In the genomic region with DNA sequence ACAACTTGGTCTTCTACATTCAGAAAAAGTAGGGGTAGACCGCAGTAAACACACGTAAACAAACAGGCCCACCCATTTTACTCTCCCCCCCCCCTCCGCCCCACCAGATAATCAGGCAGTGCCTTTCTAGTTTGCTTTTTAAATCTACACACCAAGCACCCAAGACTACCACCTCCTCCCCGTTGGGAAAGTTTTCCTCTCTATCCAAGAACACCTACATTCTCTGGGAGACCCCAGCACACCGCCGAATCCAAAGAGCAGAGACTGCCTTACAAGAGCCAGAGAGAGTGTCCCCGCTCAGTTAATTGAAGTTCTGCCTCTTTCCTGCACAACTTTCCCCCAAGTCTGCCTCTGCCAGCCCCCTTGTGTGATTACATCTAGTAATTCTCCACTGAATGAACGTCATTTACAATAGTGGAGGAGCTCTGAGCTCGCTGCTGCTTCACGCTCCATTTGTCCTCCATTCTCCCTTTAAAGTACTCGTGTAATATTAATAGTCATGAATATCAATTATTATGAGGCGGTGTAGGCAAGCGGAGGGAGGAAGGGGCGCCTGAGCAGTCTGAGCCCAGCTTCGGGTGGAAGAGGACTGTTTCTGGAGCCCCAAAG, we compare ENCODE assay signal across 11 mouse cellular contexts. TPM values are rescaled to one million over a fixed set of nuclear protein-coding genes. Genes with fewer than 3 reads are reported as not detected.
DNase-seq lines count a peak whose midpoint lies in the region; ATAC-seq lines count a peak whose summit lies in the region.
"Had no signal": no experiment of that assay in that cellular context is flagged by ENCODE, and none has a peak within 500 bp of the region (broad histone marks: within the 10 kb centered on the region; RNA-seq: fewer than 3 reads in every experiment).

No protein-coding gene starts in this region.

- 4% methylated on average over 15 of the region's 15 CpGs for WGBS in embryonic facial prominence, embryonic 15.5 days
- 1% methylated on average over 15 of the region's 15 CpGs for WGBS in limb, embryonic 11.5 days
- under 1% methylated on average over 15 of the region's 15 CpGs for WGBS in neural tube, embryonic 11.5 days

- H3K4me3 ChIP-seq in embryonic facial prominence, embryonic 15.5 days (replicated peaks): peak overlapping the region; percentile 50
- H3K4me3 ChIP-seq in limb, embryonic 11.5 days (ENCODE audit: low read depth, low read length): peak overlapping the region; percentile 22
- peak overlapping the region; percentile 42 for H3K4me3 ChIP-seq in neural tube, embryonic 11.5 days (ENCODE audit: low read depth, low read length)
- H3K4me3 ChIP-seq: gastrocnemius, adult 2 months had no signal

- peak overlapping the region; percentile 47 for H3K4me2 ChIP-seq in embryonic facial prominence, embryonic 15.5 days (replicated peaks)
- peak overlapping the region; percentile 32; the same call in 1 of the 2 replicates for H3K4me2 ChIP-seq in limb, embryonic 11.5 days (ENCODE audit: low read depth, severe bottlenecking)
- peak overlapping the region; percentile 39 for H3K4me2 ChIP-seq in neural tube, embryonic 11.5 days (ENCODE audit: low read depth)

- peak overlapping the region; percentile 15; the same call in 1 of the 2 replicates for H3K9ac ChIP-seq in embryonic facial prominence, embryonic 15.5 days
- H3K9ac ChIP-seq in limb, embryonic 11.5 days (ENCODE audit: low read length): peak overlapping the region; percentile 43
- no peak overlapping the region for H3K9ac ChIP-seq in neural tube, embryonic 11.5 days (ENCODE audit: low read length)

- no peaks in the 10 kb centered on the region for H3K4me1 ChIP-seq in embryonic facial prominence, embryonic 15.5 days
- H3K4me1 ChIP-seq in limb, embryonic 11.5 days (ENCODE audit: control insufficient read depth, insufficient read depth, low read length): no peaks in the 10 kb centered on the region
- H3K4me1 ChIP-seq in neural tube, embryonic 11.5 days (ENCODE audit: control insufficient read depth, insufficient read depth, low read length): no peaks in the 10 kb centered on the region

- H3K27me3 ChIP-seq in embryonic facial prominence, embryonic 15.5 days: peaks cover 52% of the 10 kb centered on the region
- peaks cover 55% of the 10 kb centered on the region for H3K27me3 ChIP-seq in limb, embryonic 11.5 days (ENCODE audit: control insufficient read depth, insufficient read depth, low read length)
- H3K27me3 ChIP-seq in neural tube, embryonic 11.5 days (ENCODE audit: control insufficient read depth, insufficient read depth, low read length): peaks cover 89% of the 10 kb centered on the region

- peak; percentile 52 for DNase-seq in embryo, embryonic 9.5 days (ENCODE audit: extremely low spot score)
- DNase-seq in limb, embryonic 11.5 days (ENCODE audit: low spot score): no peak
- DNase-seq in neural tube, embryonic 11.5 days (ENCODE audit: low spot score): peak; percentile 49
- no peak for DNase-seq in ovary, postnatal 36 days (ENCODE audit: low spot score)
- no peak for DNase-seq in layer of hippocampus, postnatal 36 days
- DNase-seq: gastrocnemius, adult 2 months; lung, postnatal 10 days had no signal

- no peak for ATAC-seq in embryonic facial prominence, embryonic 15.5 days (ENCODE audit: insufficient number of reproducible peaks, low FRiP score, low TSS enrichment, low read depth)
- no peak for ATAC-seq in limb, embryonic 11.5 days (ENCODE audit: insufficient number of reproducible peaks, low FRiP score, low TSS enrichment, low read depth)
- peak; percentile 43 for ATAC-seq in neural tube, embryonic 11.5 days (ENCODE audit: insufficient read depth, low FRiP score, low TSS enrichment)
- no peak for ATAC-seq in frontal cortex, adult (ENCODE audit: low TSS enrichment)
- ATAC-seq: activated CD4-positive, CD25-positive, alpha-beta regulatory T cell, adult 4 months had no signal

- no peaks in the 10 kb centered on the region for H3K9me3 ChIP-seq in embryonic facial prominence, embryonic 15.5 days (replicated peaks)
- no peaks in the 10 kb centered on the region for H3K9me3 ChIP-seq in limb, embryonic 11.5 days (ENCODE audit: control insufficient read depth, low read length)
- no peaks in the 10 kb centered on the region for H3K9me3 ChIP-seq in neural tube, embryonic 11.5 days (ENCODE audit: control insufficient read depth, low read length)

- peak overlapping the region; percentile 78 for H3K27ac ChIP-seq in embryonic facial prominence, embryonic 15.5 days (replicated peaks)
- no peak overlapping the region for H3K27ac ChIP-seq in limb, embryonic 11.5 days (replicated peaks; ENCODE audit: low read depth, low read length)
- no peak overlapping the region for H3K27ac ChIP-seq in neural tube, embryonic 11.5 days (ENCODE audit: low read depth, low read length)
- H3K27ac ChIP-seq: gastrocnemius, adult 2 months had no signal

- H3K36me3 ChIP-seq in embryonic facial prominence, embryonic 15.5 days: no peaks in the 10 kb centered on the region
- H3K36me3 ChIP-seq in limb, embryonic 11.5 days (ENCODE audit: control insufficient read depth, insufficient read depth, low read length): no peaks in the 10 kb centered on the region
- H3K36me3 ChIP-seq in neural tube, embryonic 11.5 days (ENCODE audit: control insufficient read depth, insufficient read depth, low read length): no peaks in the 10 kb centered on the region

RNA-seq across cellular contexts. Expression of gene Tfap2b, which starts 2.9 kb away (rescaled TPM):
- polyA plus RNA-seq in embryonic facial prominence, embryonic 15.5 days (2015; fragmentation: Nextera tagmentation; extraction: Ambion mirVana): 50.3 and 51.9 TPM in 2 replicates
- 31.3 and 37.7 TPM in 2 replicates for polyA plus RNA-seq in limb, embryonic 11.5 days (2014; fragmentation: Nextera tagmentation; extraction: Ambion mirVana)
- polyA plus RNA-seq in neural tube, embryonic 11.5 days (2014; fragmentation: Nextera tagmentation; extraction: Ambion mirVana): 43.5 and 48.6 TPM in 2 replicates
- total RNA-seq in layer of hippocampus, postnatal 36 days (2021): under 1 TPM; 0.07 to 0.10 TPM
- total RNA-seq: gastrocnemius, adult 2 months had no signal
- polyA plus RNA-seq: activated CD4-positive, CD25-positive, alpha-beta regulatory T cell, adult 4 months; small intestine, adult 2 months had no signal

Comparison
In these comparisons a context has a peak if more than half of its experiments do, and no peak if none do; other contexts are left out.
1. DNase-seq: peak in embryo, embryonic 9.5 days (single experiment) and neural tube, embryonic 11.5 days (single experiment); none in limb, embryonic 11.5 days (single experiment), ovary, postnatal 36 days (single experiment) and layer of hippocampus, postnatal 36 days (0 of 2).
2. Peak in every context shown above with its lines, with median percentiles within 50 percentile points of each other: H3K4me2 ChIP-seq and H3K4me3 ChIP-seq.